Mouse (Mus musculus) lung, postnatal 0 days (tissue): Measurements from ENCODE around the gene Ccdc137. TPM values are rescaled to one million over a fixed set of nuclear protein-coding genes. Genes with fewer than 3 reads are reported as not detected.
"Not testable (repeated sequence)": the region's sequence is repeated elsewhere in the genome, so short reads cannot be mapped to it uniquely, and the experiment has no call there.

ENCODE experiments used
- ATAC-seq: fragments of 200-750 bp; cut with Nextera tagmentation; 2 replicates; pipeline ENCODE4 v1.8.0; 2017; ENCODE audit warnings: moderate library complexity
- DNase-seq: peaks from one replicate; pipeline ENCODE4 v3.0.0-alpha.2; 2016; ENCODE audit warnings: low spot score
- H3K27ac ChIP-seq: fragments of 300-500 bp; sonication (generic); 2 replicates; pipeline ENCODE4 v1.5.1; 2014; ENCODE audit warnings: antibody characterized with exemption, mild to moderate bottlenecking, low read length, mixed read lengths
- H3K27me3 ChIP-seq: fragments of 300-500 bp; sonication (generic); replicated peaks from 2 replicates; pipeline ENCODE4 v1.6.1; 2014; ENCODE audit warnings: low read length, mixed read lengths; ENCODE audit not compliant: insufficient read depth
- H3K36me3 ChIP-seq: fragments of 300-500 bp; sonication (generic); 2 replicates; pipeline ENCODE4 v1.6.1; 2014; ENCODE audit warnings: low read length, mixed read lengths; ENCODE audit not compliant: insufficient read depth
- H3K4me1 ChIP-seq: fragments of 300-500 bp; sonication (generic); 2 replicates; pipeline ENCODE4 v1.6.1; 2014; ENCODE audit warnings: antibody characterized with exemption, low read depth, low read length, mixed read lengths; ENCODE audit not compliant: insufficient read depth
- H3K4me2 ChIP-seq: fragments of 300-500 bp; sonication (generic); replicated peaks from 2 replicates; pipeline ENCODE4 v1.6.1; 2014; ENCODE audit warnings: low read depth, mild to moderate bottlenecking, low read length, moderate library complexity, mixed read lengths
- H3K4me3 ChIP-seq: fragments of 300-500 bp; sonication (generic); 2 replicates; pipeline ENCODE4 v1.5.1; 2014; ENCODE audit warnings: low read depth, low read length
- H3K9ac ChIP-seq: fragments of 300-500 bp; sonication (generic); replicated peaks from 2 replicates; pipeline ENCODE4 v1.6.1; 2014; ENCODE audit warnings: low read depth, mild to moderate bottlenecking
- H3K9me3 ChIP-seq: fragments of 300-500 bp; sonication (generic); 2 replicates; pipeline ENCODE4 v1.6.1; 2016; ENCODE audit warnings: low read length, mixed read lengths
- CTCF ChIP-seq: IDR thresholded peaks from 2 replicates; pipeline ENCODE4 v1.5.1; 2016; ENCODE audit warnings: antibody characterized with exemption, mild to moderate bottlenecking
- EP300 ChIP-seq: IDR thresholded peaks from 2 replicates; pipeline ENCODE4 v1.6.1; 2016; ENCODE audit warnings: antibody characterized with exemption, mild to moderate bottlenecking, control low read depth
- WGBS: fragments of 180-500 bp; shearing (Covaris S2); extraction: QIAGEN DNeasy Blood & Tissue Kit; methylation state at CpG from one replicate; pipeline ENCODE4 v1.1.7; 2014; 5-methylcytosine and 5-hydroxymethylcytosine counted together
- polyA plus RNA-seq: library from polyadenylated mRNA; unstranded; fragments of >200 nt; fragmentation: Nextera tagmentation; extraction: Ambion mirVana; gene quantifications from 2 replicates; pipeline ENCODE4 v1.2.1, GENCODE M21; 2015

Ccdc137 gene
- polyA plus RNA-seq: 16.5 and 21.1 TPM in 2 replicates

DNA sequence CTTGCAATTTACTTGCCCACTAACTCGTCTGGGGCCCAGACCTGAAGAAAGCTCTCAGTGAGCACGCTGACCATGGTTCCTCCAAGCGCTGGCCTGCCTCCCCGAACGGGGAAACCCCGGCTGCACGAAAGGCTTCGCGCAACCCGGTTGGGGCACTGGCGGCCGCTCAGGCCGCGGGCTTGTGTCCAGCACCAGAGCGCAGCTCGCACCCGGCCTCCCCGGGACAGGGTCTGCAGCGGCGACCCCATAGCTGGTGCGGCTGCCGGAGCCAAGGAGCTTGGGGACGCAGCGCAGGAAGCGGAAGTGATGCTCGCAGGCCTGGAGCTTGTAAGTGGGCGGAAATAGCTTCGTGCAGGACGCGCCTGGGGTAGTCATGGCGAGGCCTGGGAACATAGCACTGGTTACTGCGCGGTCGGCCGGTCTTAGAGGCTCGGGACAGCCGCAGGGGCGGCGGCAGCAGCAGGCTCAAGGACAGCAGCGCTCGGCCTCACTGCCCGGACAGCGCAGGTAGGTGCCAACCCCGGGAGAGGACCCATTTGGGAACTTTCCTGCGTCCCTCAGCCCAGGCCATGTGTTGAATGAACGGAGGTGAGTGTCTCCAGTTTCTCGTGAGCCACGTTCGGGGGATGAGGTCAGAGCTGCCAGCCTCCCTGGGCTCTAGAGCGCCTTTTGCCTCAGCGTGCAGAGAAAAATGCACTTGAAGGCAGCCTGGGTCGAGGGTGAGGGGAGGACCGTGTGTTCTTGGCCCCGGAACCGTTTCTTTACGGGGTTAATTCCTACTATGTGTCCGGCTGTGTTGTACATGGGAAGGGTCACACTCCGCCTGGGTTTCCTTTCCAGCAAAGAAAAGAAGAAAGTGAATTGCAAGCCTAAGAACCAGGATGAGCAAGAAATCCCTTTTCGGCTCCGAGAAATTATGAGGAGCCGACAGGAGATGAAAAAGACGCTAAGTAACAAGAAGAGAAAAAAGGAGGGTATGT is at the start of gene Ccdc137, which contains the start of gene Oxld1:
Gene Ccdc137 (plus strand): TSS at position 344 of the 980 bp plus-strand sequence.
Gene Oxld1 (minus strand): TSS at position 297 of the 980 bp plus-strand sequence.
- H3K27me3 ChIP-seq: no peaks in the 10 kb centered on the region
- peak within 1 kb of the TSS; percentile 89 for H3K4me2 ChIP-seq
- peak within 1 kb of the TSS; percentile 77 for H3K27ac ChIP-seq
- DNase-seq: peak; percentile 94
- peak within 1 kb of the TSS; percentile 84 for H3K9ac ChIP-seq
- TF ChIP-seq EP300: no peak
- ATAC-seq: peak; percentile 96
- H3K4me3 ChIP-seq: peak within 1 kb of the TSS; percentile 88
- no peaks in the 10 kb centered on the region for H3K9me3 ChIP-seq
- peaks cover 5% of the 10 kb centered on the region; the same call in 1 of the 2 replicates for H3K4me1 ChIP-seq
- 4% methylated on average over 62 of the region's 62 CpGs for WGBS
- peaks cover 3% of the 10 kb centered on the region; the same call in 1 of the 2 replicates for H3K36me3 ChIP-seq

DNA sequence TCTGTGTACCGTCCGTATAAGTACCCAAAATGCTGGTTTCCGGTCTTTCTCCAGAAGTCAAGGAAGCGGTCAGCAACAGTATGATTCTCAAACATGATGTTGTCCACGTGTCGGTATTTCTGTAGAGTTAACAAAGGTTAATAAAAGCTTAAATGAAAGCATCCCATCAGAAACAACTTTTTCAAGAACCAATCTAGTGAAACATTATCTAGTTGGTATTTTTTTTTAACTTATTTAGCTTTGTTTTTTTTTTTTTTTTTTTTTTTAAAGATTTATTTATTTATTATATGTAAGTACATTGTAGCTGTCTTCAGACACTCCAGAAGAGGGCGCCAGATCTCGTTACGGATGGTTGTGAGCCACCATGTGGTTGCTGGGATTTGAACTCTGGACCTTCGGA is 44.3 kb upstream of the Ccdc137 start:
- 96% methylated on average over 7 of the region's 10 CpGs for WGBS
- not testable (repeated sequence) for H3K4me3 ChIP-seq, DNase-seq, H3K27me3 ChIP-seq, H3K9ac ChIP-seq, H3K4me2 ChIP-seq, H3K4me1 ChIP-seq, H3K9me3 ChIP-seq, ATAC-seq, H3K27ac ChIP-seq
- peaks cover 63% of the 10 kb centered on the region for H3K36me3 ChIP-seq

DNA sequence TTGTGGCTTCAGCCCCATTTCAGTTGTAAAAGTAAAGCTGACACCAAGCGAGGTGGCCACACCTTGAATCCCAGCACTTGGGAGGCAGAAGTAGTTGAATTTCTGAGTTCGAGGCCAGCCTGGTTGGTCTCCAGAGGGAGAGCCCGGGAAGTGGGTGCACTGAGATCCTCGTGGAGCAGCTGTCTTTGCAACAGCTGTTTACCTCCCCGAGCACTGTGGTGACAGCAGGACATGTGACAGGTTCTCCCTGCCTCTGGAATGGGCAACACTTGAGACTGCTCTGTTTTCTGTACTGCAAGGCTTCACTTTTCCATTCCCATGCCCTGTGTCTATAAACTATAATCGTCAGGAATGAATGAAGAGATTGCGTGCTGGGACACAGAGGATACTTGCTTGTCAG is 40.1 kb upstream of the Ccdc137 start:
- Histone ChIP-seq H3K4me2 (no peak overlapping the region), H3K27ac (no peak overlapping the region), H3K4me3 (no peak overlapping the region), H3K9me3 (no peaks in the 10 kb centered on the region), H3K9ac (no peak overlapping the region), H3K36me3 (peaks cover 56% of the 10 kb centered on the region), H3K4me1 (no peaks in the 10 kb centered on the region), H3K27me3 (no peaks in the 10 kb centered on the region)
- ATAC-seq (no peak), DNase-seq (no peak)
- no peak for TF ChIP-seq CTCF
- TF ChIP-seq EP300: no peak
- WGBS: 81% methylated on average over 7 of the region's 7 CpGs

DNA sequence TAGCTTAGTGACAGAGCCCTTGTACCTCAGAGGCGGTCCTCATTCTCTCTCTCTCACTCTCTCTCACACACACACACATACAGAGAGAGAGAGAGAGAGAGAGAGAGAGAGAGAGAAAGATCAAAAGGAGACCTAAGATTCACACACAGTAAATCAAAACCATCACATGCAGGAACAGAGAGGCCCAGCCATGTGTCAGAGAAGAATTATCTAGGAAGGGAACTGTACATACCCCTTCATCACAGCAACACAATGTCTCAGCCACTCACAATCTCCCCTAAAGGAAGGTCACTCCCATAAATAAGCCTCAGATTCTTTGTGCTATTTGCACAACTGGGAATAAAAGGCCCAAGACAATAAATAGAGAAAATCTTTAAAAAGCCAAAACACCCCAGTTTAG is 39.3 kb upstream of the Ccdc137 start:
- H3K9ac ChIP-seq: no peak overlapping the region
- WGBS: 96% methylated on average over 1 of the region's 1 CpGs

DNA sequence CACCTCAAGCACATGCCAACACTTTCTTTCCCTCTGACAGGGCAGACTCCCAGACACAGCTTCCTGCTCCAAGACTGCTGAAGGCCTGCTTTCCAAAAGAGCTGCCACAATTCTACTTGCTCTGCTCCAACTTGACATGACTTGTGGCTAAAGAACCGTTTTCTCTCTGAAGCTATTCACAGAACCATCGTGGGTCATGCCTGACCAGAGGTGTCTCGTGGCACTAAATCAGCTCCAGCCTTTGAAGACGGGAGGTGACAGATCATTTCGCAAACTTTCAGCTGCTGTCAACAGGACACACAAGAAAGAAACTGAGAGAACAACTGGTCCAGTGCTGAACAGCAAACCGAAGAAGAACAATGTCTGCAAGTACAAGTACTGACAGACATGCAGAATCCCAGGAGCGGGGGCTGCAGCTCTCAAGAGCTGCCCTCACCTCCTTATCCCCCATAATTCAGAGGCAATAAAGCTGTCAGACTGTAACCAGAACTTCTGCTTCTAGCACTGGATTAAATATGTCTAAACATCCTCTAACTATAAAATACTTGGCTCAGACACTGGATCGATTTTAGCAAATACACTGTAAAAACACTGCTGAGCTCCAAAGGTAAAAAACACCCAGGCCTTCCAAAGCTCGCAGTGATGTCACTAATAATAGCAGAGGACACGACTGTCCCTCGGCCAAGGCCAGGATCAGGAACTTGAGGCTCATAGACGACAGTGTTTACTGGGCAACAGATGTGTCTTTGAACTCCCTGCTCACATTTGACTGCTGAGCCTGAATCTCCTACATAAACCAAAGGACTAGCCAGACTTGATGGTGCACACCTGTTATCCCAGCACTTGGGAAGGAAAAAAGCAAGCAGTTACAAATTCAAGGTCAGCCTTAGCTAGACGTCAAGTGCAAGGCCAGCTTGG is 35.0 kb upstream of the Ccdc137 start:
- no peaks in the 10 kb centered on the region for H3K4me1 ChIP-seq
- no peak overlapping the region for H3K27ac ChIP-seq
- ATAC-seq (no peak), DNase-seq (no peak)
- H3K4me3 ChIP-seq: no peak overlapping the region
- TF ChIP-seq EP300: no peak
- TF ChIP-seq CTCF: no peak
- H3K9ac ChIP-seq: no peak overlapping the region
- H3K9me3 ChIP-seq: no peaks in the 10 kb centered on the region
- no peaks in the 10 kb centered on the region for H3K27me3 ChIP-seq
- peaks cover 61% of the 10 kb centered on the region for H3K36me3 ChIP-seq
- WGBS: 71% methylated on average over 13 of the region's 13 CpGs
- H3K4me2 ChIP-seq: no peak overlapping the region

More for the DNA sequence above, 39.3 kb upstream of the Ccdc137 start:
- Histone ChIP-seq H3K4me1 (no peaks in the 10 kb centered on the region), H3K4me3 (no peak overlapping the region), H3K4me2 (no peak overlapping the region), H3K27me3 (no peaks in the 10 kb centered on the region), H3K27ac (no peak overlapping the region), H3K9me3 (no peaks in the 10 kb centered on the region), H3K36me3 (peaks cover 50% of the 10 kb centered on the region)
- TF ChIP-seq CTCF (no peak), EP300 (no peak)
- DNase-seq (no peak), ATAC-seq (no peak)
